Mouse (Mus musculus): Measurements from ENCODE around the gene Atxn7. TPM values are rescaled to one million over a fixed set of nuclear protein-coding genes. Genes with fewer than 3 reads are reported as not detected.

Atxn7 gene
- polyA plus RNA-seq, 2 experiments, result 6.4 to 18.7 TPM

GRCm38 (mm10) chr14:13968476-13968875 lies 7.2 kb downstream of the Atxn7 start:
- H3K27me3 ChIP-seq (ENCODE audit: control insufficient read depth, insufficient read depth, low read length), result no peaks in the 10 kb centered on the region
- H3K4me1 ChIP-seq (ENCODE audit: control insufficient read depth, insufficient read depth, low read length), result no peaks in the 10 kb centered on the region
- DNase-seq (ENCODE audit: low spot score) (no peak), ATAC-seq (ENCODE audit: low FRiP score, low read depth) (no peak)
- H3K9me3 ChIP-seq (ENCODE audit: control insufficient read depth, low read length), result no peaks in the 10 kb centered on the region
- no peak overlapping the region for H3K27ac ChIP-seq (replicated peaks; ENCODE audit: low read depth, low read length)
- H3K36me3 ChIP-seq (ENCODE audit: control insufficient read depth, insufficient read depth, low read length), result no peaks in the 10 kb centered on the region
- no peak overlapping the region for H3K4me2 ChIP-seq (replicated peaks; ENCODE audit: low read depth, low read length, severe bottlenecking)
- 47% methylated on average over 5 of the region's 5 CpGs for WGBS
- H3K9ac ChIP-seq (ENCODE audit: low read depth, low read length, severe bottlenecking), result no peak overlapping the region
- H3K4me3 ChIP-seq (replicated peaks; ENCODE audit: low read length), result no peak overlapping the region
- no peak for TF ChIP-seq POLR2A (IDR thresholded peaks at IDR 0.05; ENCODE audit: borderline replicate concordance, extremely low read depth, insufficient read depth, insufficient read length)

- WGBS, result 26% methylated on average over 3 of the region's 3 CpGs
- Histone ChIP-seq H3K27me3 (ENCODE audit: control insufficient read depth, insufficient read depth, low read length) (no peaks in the 10 kb centered on the region), H3K36me3 (ENCODE audit: control insufficient read depth, insufficient read depth, low read length) (no peaks in the 10 kb centered on the region), H3K9me3 (ENCODE audit: control insufficient read depth, low read length) (no peaks in the 10 kb centered on the region), H3K27ac (replicated peaks; ENCODE audit: low read depth, low read length) (no peak overlapping the region), H3K4me1 (ENCODE audit: control insufficient read depth, insufficient read depth, low read length) (no peaks in the 10 kb centered on the region), H3K9ac (ENCODE audit: low read depth, low read length, severe bottlenecking) (no peak overlapping the region), H3K4me2 (replicated peaks; ENCODE audit: low read depth, low read length, severe bottlenecking) (no peak overlapping the region), H3K4me3 (replicated peaks; ENCODE audit: low read length) (no peak overlapping the region)
- TF ChIP-seq POLR2A (IDR thresholded peaks at IDR 0.05; ENCODE audit: borderline replicate concordance, extremely low read depth, insufficient read depth, insufficient read length), result no peak
- DNase-seq (ENCODE audit: low spot score) (no peak), ATAC-seq (ENCODE audit: low FRiP score, low read depth) (no peak)
Measured at GRCm38 (mm10) chr14:13970513-13970912, 9.3 kb downstream of the Atxn7 start.

GRCm38 (mm10) chr14:13971644-13972234 lies 10.5 kb downstream of the Atxn7 start:
- no peak overlapping the region for H3K4me3 ChIP-seq (replicated peaks; ENCODE audit: low read length)
- H3K4me2 ChIP-seq (replicated peaks; ENCODE audit: low read depth, low read length, severe bottlenecking), result no peak overlapping the region
- no peaks in the 10 kb centered on the region for H3K36me3 ChIP-seq (ENCODE audit: control insufficient read depth, insufficient read depth, low read length)
- H3K9me3 ChIP-seq (ENCODE audit: control insufficient read depth, low read length), result no peaks in the 10 kb centered on the region
- no peaks in the 10 kb centered on the region for H3K4me1 ChIP-seq (ENCODE audit: control insufficient read depth, insufficient read depth, low read length)
- no peak overlapping the region for H3K27ac ChIP-seq (replicated peaks; ENCODE audit: low read depth, low read length)
- DNase-seq (ENCODE audit: low spot score) (no peak), ATAC-seq (ENCODE audit: low FRiP score, low read depth) (no peak)
- no peak overlapping the region for H3K9ac ChIP-seq (ENCODE audit: low read depth, low read length, severe bottlenecking)
- no peaks in the 10 kb centered on the region for H3K27me3 ChIP-seq (ENCODE audit: control insufficient read depth, insufficient read depth, low read length)
- WGBS, result 57% methylated on average over 6 of the region's 6 CpGs
- TF ChIP-seq POLR2A (IDR thresholded peaks at IDR 0.05; ENCODE audit: borderline replicate concordance, extremely low read depth, insufficient read depth, insufficient read length), result no peak

- 61% methylated on average over 1 of the region's 1 CpGs for WGBS
- TF ChIP-seq POLR2A (IDR thresholded peaks at IDR 0.05; ENCODE audit: borderline replicate concordance, extremely low read depth, insufficient read depth, insufficient read length), result no peak
- ATAC-seq (ENCODE audit: low FRiP score, low read depth) (no peak), DNase-seq (ENCODE audit: low spot score) (no peak)
- H3K4me3 ChIP-seq (replicated peaks; ENCODE audit: low read length), result no peak overlapping the region
- H3K4me2 ChIP-seq (replicated peaks; ENCODE audit: low read depth, low read length, severe bottlenecking), result no peak overlapping the region
- no peaks in the 10 kb centered on the region for H3K27me3 ChIP-seq (ENCODE audit: control insufficient read depth, insufficient read depth, low read length)
- H3K27ac ChIP-seq (replicated peaks; ENCODE audit: low read depth, low read length), result no peak overlapping the region
- no peaks in the 10 kb centered on the region for H3K4me1 ChIP-seq (ENCODE audit: control insufficient read depth, insufficient read depth, low read length)
- no peaks in the 10 kb centered on the region for H3K9me3 ChIP-seq (ENCODE audit: control insufficient read depth, low read length)
- H3K36me3 ChIP-seq (ENCODE audit: control insufficient read depth, insufficient read depth, low read length), result no peaks in the 10 kb centered on the region
- no peak overlapping the region for H3K9ac ChIP-seq (ENCODE audit: low read depth, low read length, severe bottlenecking)
Measured at GRCm38 (mm10) chr14:13977498-13977897, 16.3 kb downstream of the Atxn7 start.

- Histone ChIP-seq H3K9me3 (ENCODE audit: control insufficient read depth, low read length) (no peaks in the 10 kb centered on the region), H3K9ac (ENCODE audit: low read depth, low read length, severe bottlenecking) (no peak overlapping the region), H3K36me3 (ENCODE audit: control insufficient read depth, insufficient read depth, low read length) (no peaks in the 10 kb centered on the region), H3K4me2 (replicated peaks; ENCODE audit: low read depth, low read length, severe bottlenecking) (no peak overlapping the region), H3K27ac (replicated peaks; ENCODE audit: low read depth, low read length) (no peak overlapping the region), H3K4me3 (replicated peaks; ENCODE audit: low read length) (no peak overlapping the region), H3K27me3 (ENCODE audit: control insufficient read depth, insufficient read depth, low read length) (no peaks in the 10 kb centered on the region), H3K4me1 (ENCODE audit: control insufficient read depth, insufficient read depth, low read length) (no peaks in the 10 kb centered on the region)
- no peak for TF ChIP-seq POLR2A (IDR thresholded peaks at IDR 0.05; ENCODE audit: borderline replicate concordance, extremely low read depth, insufficient read depth, insufficient read length)
- 53% methylated on average over 2 of the region's 2 CpGs for WGBS
- DNase-seq (ENCODE audit: low spot score) (no peak), ATAC-seq (ENCODE audit: low FRiP score, low read depth) (no peak)
Measured at GRCm38 (mm10) chr14:13981286-13981685, 20.0 kb downstream of the Atxn7 start.

- no peaks in the 10 kb centered on the region for H3K9me3 ChIP-seq (ENCODE audit: control insufficient read depth, low read length)
- no peaks in the 10 kb centered on the region for H3K4me1 ChIP-seq (ENCODE audit: control insufficient read depth, insufficient read depth, low read length)
- no peak overlapping the region for H3K27ac ChIP-seq (replicated peaks; ENCODE audit: low read depth, low read length)
- WGBS, result 63% methylated on average over 2 of the region's 2 CpGs
- H3K36me3 ChIP-seq (ENCODE audit: control insufficient read depth, insufficient read depth, low read length), result no peaks in the 10 kb centered on the region
- H3K27me3 ChIP-seq (ENCODE audit: control insufficient read depth, insufficient read depth, low read length), result no peaks in the 10 kb centered on the region
- no peak for ATAC-seq (ENCODE audit: low FRiP score, low read depth)
- no peak for DNase-seq (ENCODE audit: low spot score)
- H3K4me2 ChIP-seq (replicated peaks; ENCODE audit: low read depth, low read length, severe bottlenecking), result no peak overlapping the region
- TF ChIP-seq POLR2A (IDR thresholded peaks at IDR 0.05; ENCODE audit: borderline replicate concordance, extremely low read depth, insufficient read depth, insufficient read length), result no peak
- no peak overlapping the region for H3K9ac ChIP-seq (ENCODE audit: low read depth, low read length, severe bottlenecking)
- no peak overlapping the region for H3K4me3 ChIP-seq (replicated peaks; ENCODE audit: low read length)
Measured at GRCm38 (mm10) chr14:13982174-13982573, 20.9 kb downstream of the Atxn7 start.
